Mouse (Mus musculus): Measurements from ENCODE around the gene Zfp866. TPM values are rescaled to one million over a fixed set of nuclear protein-coding genes. Genes with fewer than 3 reads are reported as not detected.

Gene Zfp866
- total RNA-seq (2021), result 10 to 100 TPM; 19.5 to 19.8 TPM
- long read RNA-seq, experiment 1, partial matches to known transcripts, result 0 of 3 reads
- long read RNA-seq, experiment 1, other reads (novel, unspliced or antisense), result 0 of 3 reads
- long read RNA-seq, experiment 2, result 0 reads

DNA sequence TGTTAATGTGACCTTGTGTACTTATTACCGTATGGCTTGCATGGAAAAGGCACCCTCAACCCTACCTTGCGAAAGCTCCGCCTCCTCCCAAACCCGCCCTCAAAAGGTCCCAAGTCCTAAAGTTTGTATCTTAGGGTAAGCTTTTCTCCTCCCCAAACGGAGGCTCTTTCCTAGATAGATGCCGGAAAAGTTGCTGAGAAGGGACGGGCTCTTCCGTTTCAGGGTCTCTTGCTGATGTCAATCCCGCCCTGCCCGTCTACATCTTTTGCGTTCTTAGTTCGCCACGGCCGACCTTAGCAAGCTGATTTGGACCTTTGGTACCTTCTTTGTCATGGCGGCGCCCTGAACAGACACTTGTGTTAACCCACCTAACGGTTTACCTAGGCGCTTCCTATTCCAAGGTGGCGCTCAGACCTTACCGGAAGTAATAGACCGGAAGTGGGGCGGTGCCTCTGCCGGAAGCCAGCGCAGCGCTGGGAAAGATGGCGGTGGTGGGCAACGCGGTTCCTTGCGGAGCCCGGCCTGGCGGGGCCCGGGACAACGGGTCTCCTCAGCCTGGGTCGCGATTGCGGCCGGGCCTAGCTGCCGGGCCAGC is at the start of gene Zfp866, which contains the start of gene Atp13a1:
Gene Zfp866, minus strand, starts transcription at position 406 of the 595 bp plus-strand sequence.
Gene Atp13a1, plus strand, starts transcription at position 391 of the 595 bp plus-strand sequence.
- intact Hi-C loops (cut with DNase I), result loop anchor here (5.0 kb wide), 1 partner anchor 74 kb away; no protein-coding TSS in a partner anchor
- peak; percentile 86 to 92 for DNase-seq

DNA sequence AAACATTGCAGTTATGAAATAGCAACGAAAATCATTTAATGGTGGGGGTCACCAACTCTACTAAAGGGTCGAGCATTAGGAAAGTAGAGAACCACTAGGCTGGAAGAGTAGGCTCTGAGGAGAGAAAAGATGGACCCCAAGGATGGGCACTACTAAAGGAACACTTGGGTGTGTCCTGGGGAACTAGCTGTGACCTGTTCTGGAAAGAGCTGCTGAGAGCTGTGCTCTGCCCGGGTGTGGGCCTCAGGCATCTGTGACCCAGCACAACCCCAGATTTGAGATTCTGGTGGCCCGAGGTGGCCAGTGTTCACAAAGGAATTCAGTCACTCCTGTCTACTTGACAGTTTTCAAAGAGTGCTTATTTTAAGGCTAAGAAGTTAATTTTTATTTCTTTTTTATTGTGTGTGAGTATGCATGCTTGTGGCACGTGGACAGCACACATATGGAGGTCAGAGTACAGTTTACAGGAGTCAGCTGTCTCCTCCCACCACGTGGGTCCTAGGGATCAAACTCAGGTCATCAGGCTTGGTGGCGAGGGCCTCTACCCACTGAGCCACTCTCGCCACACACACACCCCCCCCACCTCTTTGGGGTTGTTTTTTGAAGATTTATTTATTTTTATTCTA is 46.2 kb upstream of the Zfp866 start:
- intact Hi-C loops (cut with DNase I), result no loop called here

DNA sequence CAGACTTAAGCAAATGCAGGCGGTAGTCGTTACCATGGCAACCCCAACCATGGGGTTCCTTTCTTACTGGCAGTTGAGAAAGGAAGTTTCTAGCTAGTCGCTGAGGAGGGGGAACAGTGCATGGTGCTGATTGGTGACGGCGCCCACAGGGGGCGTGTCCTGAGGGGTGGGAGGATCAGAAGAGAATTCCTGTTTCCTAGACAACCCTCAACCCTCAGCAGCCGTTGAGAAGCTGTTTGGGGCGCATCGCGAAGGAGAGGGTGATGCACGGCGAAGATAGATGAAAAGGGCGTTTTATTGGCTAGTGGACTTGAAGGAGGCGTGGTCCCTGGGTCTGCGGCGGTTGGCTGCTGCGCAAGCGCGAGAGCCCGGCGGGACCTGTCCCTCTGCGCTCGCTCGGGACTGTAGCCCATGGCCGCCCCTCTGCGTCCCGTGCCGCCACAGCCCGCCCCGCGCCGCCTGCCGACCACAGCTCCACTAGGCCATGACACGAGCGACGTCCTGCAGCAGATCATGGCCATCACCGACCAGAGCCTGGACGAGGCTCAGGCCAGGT is 41.4 kb upstream of the Zfp866 start, which contains the start of gene Pbx4:
Gene Pbx4, plus strand, starts transcription at position 194 of the 556 bp plus-strand sequence.
- DNase-seq, result peak; percentile 78 to 80
- intact Hi-C loops (cut with DNase I), result no loop called here

More for the DNA sequence above, 46.2 kb upstream of the Zfp866 start:
- DNase-seq, result no peak

- intact Hi-C loops (cut with DNase I), result no loop called here
Measured at GRCm38 (mm10) chr8:69826371-69826770, 35.4 kb upstream of the Zfp866 start.

GRCm38 (mm10) chr8:69822386-69823191 is 31.6 kb upstream of the Zfp866 start, which contains the start of gene Lpar2:
TSS of gene Lpar2 (plus strand) at chr8:69822429.
- intact Hi-C loops (cut with DNase I), result no loop called here
- peak in 1 of 2 experiments; percentile 28 for DNase-seq

More at GRCm38 (mm10) chr8:69826371-69826770, 35.4 kb upstream of the Zfp866 start:
- DNase-seq, result no peak

- DNase-seq, result peak in 1 of 2 experiments; percentile 23
- intact Hi-C loops (cut with DNase I), result no loop called here
Measured at GRCm38 (mm10) chr8:69821971-69822385, 31.0 kb upstream of the Zfp866 start.

DNA sequence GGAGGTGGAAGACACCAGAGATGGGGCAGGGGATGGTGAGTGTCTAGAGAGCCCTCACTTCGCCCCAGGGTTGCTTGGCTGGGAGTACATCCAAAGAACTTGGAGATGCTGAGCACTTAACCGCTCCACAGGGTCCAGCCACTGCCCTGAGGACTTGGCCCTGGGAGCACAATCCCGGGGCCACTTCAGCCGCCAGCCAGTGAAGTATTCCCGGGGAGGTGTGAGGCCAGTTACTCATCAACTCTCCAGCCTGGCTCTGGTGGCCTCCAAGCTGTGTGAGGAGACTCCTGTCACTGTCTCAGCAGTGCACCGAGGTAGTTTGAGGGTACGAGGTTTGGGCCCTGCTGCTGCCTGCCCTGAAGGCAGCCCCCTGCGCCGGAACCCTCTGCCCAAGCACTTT is 29.5 kb upstream of the Zfp866 start:
- no peak for DNase-seq
- intact Hi-C loops (cut with DNase I), result no loop called here

DNA sequence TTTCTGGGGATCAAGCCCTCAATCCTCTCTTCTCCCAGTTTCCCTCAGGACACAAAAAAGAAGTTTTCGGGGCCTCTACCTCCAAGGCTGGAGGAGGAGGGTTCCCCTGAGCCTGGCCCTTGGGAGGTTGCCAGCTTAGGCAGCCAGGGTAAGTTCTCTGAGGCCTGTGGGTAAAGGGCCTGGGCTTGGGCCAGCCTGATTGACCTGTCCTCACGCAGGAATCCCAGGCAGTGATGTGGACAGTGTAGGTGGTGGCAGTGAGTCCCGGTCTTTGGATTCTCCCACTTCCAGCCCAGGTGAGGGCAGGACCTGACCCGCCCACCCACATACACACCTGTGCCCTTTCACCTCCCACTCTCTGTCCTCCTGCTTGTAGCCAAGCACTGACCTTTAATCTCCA is 24.4 kb upstream of the Zfp866 start:
- intact Hi-C loops (cut with DNase I), result no loop called here
- DNase-seq, result no peak

DNA sequence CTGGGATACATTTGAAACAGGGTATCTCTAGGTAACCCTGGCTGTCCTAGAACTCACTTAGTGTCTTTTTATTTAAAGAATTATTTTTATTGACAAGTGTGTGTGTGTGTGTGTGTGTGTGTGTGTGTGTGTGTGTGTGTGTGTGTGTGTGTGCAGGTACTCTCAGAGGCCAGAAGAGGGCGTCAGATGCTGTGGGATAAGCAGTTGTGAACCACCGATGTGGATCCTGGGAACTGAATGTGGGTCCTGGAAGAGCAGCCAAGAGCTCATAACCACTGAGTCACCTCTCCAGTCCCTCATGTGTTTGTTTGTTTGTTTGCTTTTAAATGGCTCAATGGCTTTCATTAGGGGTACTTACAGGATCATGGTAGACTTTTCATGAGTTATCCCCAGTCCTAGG is 23.9 kb upstream of the Zfp866 start:
- DNase-seq, result no peak
- intact Hi-C loops (cut with DNase I), result no loop called here

- DNase-seq, result no peak
- intact Hi-C loops (cut with DNase I), result no loop called here
Measured at GRCm38 (mm10) chr8:69809820-69810219, 18.8 kb upstream of the Zfp866 start.

DNA sequence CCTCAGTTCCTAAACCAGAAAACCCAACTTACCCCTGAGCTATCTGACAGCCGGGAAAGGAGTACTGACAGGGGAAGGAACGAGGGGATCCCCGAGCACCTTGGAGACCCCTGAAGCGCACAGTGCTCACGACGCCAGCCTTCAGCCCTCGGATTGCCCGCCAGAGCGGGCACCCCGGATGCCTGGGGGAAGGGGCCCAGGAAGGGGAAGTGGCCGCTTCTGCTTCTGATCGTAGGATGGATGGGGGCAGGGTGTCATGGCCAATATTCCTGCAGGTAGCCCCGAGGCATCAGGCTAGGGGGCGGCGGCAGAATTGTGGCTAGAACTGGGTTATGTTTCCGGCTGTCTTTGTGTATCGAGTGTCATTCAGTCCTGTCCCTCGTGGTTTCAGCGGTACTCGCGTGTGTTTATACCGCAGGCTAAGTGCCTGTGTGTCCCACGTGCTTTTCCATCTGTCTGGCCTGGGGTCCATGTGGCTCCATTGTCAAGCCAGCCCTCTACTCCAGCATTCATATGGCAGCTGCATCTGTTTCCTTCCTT is 18.0 kb upstream of the Zfp866 start:
- intact Hi-C loops (cut with DNase I), result no loop called here
- no peak for DNase-seq

GRCm38 (mm10) chr8:69808094-69808863 is 17.3 kb upstream of the Zfp866 start, which contains the start of gene Gmip:
TSS of gene Gmip (plus strand) at chr8:69808679.
- intact Hi-C loops (cut with DNase I), result no loop called here
- peak; percentile 76 to 81 for DNase-seq

GRCm38 (mm10) chr8:69807236-69807635 is 16.3 kb upstream of the Zfp866 start:
- intact Hi-C loops (cut with DNase I), result no loop called here
- DNase-seq, result no peak

GRCm38 (mm10) chr8:69805491-69805890 is 14.5 kb upstream of the Zfp866 start:
- DNase-seq, result no peak
- intact Hi-C loops (cut with DNase I), result no loop called here

DNA sequence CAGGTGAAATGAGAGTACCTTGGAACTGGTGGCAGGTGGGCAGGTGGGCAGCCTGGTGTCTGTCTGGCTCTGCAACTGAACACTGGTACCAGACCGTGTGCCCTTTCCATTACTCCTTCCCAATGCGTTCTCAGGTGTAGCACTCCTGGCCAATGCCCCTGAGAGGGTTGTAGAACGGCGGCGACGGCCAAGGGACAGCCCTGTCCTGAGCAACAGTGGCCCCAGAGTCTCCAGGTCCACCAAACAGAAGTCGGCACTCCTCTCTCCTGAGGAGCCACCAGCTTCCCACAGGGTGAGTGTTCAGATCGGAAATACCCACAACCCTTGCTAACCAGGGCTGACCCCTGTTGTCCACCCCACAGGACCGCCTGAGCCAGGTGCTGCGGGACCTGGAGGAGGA is 14.1 kb upstream of the Zfp866 start:
- intact Hi-C loops (cut with DNase I), result no loop called here
- DNase-seq, result no peak

DNA sequence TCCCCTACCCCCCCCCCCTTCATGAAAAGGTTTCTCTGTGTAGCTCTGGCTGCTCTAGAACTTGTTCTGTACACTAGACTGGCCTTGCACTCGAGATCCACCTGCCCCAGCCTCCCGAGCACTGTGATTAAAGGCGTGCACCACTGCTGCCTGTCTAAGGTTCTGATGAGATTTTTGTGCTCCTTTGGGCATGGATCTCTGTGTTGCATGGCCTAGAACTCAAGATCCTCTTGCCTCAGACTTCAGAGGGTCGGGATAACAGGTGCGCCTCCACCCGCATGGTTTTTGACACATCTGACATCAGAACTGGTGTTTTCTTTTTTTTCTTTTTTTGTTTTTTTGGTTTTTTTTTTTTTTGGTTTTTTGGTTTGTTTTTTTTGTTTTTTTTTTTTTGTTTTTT is 13.6 kb upstream of the Zfp866 start:
- intact Hi-C loops (cut with DNase I), result no loop called here

GRCm38 (mm10) chr8:69803366-69803765 is 12.4 kb upstream of the Zfp866 start:
- intact Hi-C loops (cut with DNase I), result no loop called here
- DNase-seq, result no peak

More for the DNA sequence above, 13.6 kb upstream of the Zfp866 start:
- no peak for DNase-seq

DNA sequence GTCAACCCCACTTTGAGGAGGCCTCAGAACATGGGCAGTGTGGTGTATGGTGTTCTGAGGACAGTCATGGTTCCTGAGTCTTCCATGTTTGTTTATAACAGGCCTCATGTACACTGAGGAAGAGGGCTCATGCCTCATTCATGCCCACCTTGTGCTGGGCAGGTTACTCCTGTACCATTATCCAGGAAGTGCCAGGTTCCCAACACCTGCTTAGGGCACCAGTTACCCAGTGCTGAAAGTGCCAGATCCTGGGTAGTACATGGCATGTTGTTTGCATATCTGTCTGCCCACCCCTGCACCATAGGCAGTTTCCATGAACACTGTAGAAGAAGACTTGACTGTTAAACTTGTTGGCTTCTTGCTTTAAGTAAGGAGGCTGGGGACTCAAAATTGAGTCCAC is 11.2 kb upstream of the Zfp866 start:
- DNase-seq, result peak in 1 of 2 experiments; percentile 0
- intact Hi-C loops (cut with DNase I), result no loop called here

DNA sequence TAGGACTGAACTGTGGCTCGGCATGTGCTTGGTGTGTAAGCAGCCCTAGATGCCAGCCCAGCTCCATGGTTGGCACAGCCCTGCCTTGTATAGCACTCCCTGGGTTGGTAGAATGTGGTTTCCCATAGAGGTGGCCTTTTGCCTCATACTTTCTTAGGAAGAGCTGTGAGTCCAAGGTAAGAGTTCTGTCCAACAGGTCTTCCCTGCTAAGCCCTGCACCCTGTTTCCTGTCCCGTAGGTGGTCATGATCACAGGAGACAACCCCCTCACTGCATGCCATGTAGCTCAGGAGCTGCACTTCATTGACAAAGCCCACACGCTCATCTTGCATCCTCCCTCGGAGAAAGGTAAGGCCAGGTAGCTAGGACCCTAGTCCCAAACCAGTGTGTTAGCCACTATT is 10.8 kb upstream of the Zfp866 start:
- intact Hi-C loops (cut with DNase I), result no loop called here
- peak in 1 of 2 experiments; percentile 0 for DNase-seq
